ENCODE assay signal across 19 mouse cellular contexts in the genomic region with DNA sequence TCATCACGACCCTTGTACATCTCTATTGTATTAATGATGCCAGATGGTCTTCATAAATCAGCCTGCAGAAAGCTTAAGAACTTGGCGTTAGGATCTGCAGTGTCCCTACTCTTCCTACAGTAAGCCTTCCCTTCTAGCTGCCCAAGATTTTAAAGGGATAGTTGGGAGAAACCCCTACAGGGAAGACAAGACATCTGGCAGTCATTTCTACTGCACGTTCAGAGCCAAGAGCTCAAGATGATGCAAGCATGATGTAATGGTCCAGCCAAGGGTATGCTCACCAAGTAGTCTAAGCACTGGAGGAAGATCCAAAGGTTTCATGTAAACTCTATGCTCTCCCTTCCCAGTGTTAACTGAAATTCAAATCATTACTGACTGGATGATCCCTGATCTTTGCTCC. TPM values are rescaled to one million over a fixed set of nuclear protein-coding genes. Genes with fewer than 3 reads are reported as not detected.
DNase-seq lines count a peak whose midpoint lies in the region; ATAC-seq and TF ChIP-seq lines count a peak whose summit lies in the region.
"Had no signal": no experiment of that assay in that cellular context is flagged by ENCODE, and none has a peak within 500 bp of the region (broad histone marks: within the 10 kb centered on the region; RNA-seq: fewer than 3 reads in every experiment).

No protein-coding gene starts in this region.

- no peak overlapping the region for H3K4me2 ChIP-seq in forebrain, embryonic 13.5 days
- no peak overlapping the region for H3K4me2 ChIP-seq in lung, postnatal 0 days (replicated peaks; ENCODE audit: low read depth, low read length)
- H3K4me2 ChIP-seq: embryonic facial prominence, embryonic 15.5 days; intestine, embryonic 15.5 days had no signal

- no peak for DNase-seq in forebrain, embryonic 10.5 days (ENCODE audit: extremely low spot score, low spot score)
- DNase-seq in lung, postnatal 0 days (ENCODE audit: low spot score), result peak; percentile 16
- no peak for DNase-seq in lung, postnatal 14 days
- peak; percentile 83 for DNase-seq in 3T3-L1 (ENCODE audit: low read depth, low spot score)
- peak; percentile 76 for DNase-seq in NIH3T3 (ENCODE audit: low read depth)
- DNase-seq in layer of hippocampus, postnatal 36 days, result no peak
- DNase-seq: adrenal gland, postnatal 14 days; cerebellum, adult 11-12 months; cerebellum, adult 9-10 months; cerebellum, postnatal 25 days; gastrocnemius, postnatal 36 days; heart, adult 11 months; heart, postnatal 10 days; heart, postnatal 4 days had no signal

- peaks cover 77% of the 10 kb centered on the region for H3K36me3 ChIP-seq in forebrain, embryonic 13.5 days (ENCODE audit: poor library complexity, severe bottlenecking)
- H3K36me3 ChIP-seq in forebrain, embryonic 10.5 days (replicated peaks), result peaks cover 99% of the 10 kb centered on the region
- 0 out of 2 replicates have a peak, but pooled peaks cover 2% of the 10 kb centered on the region for H3K36me3 ChIP-seq in lung, postnatal 0 days (ENCODE audit: insufficient read depth, low read length)
- H3K36me3 ChIP-seq: hindbrain, embryonic 13.5 days had no signal

- no peak for TF ChIP-seq CTCF in lung, postnatal 0 days (IDR thresholded peaks at IDR 0.05)

- no peak overlapping the region for H3K4me3 ChIP-seq in forebrain, embryonic 13.5 days
- no peak overlapping the region for H3K4me3 ChIP-seq in forebrain, embryonic 10.5 days
- H3K4me3 ChIP-seq in lung, postnatal 0 days (ENCODE audit: low read depth, low read length), result no peak overlapping the region
- H3K4me3 ChIP-seq: embryonic facial prominence, embryonic 15.5 days; hindbrain, embryonic 13.5 days; intestine, embryonic 15.5 days had no signal

- H3K27me3 ChIP-seq in forebrain, embryonic 13.5 days, result no peaks in the 10 kb centered on the region
- no peaks in the 10 kb centered on the region for H3K27me3 ChIP-seq in forebrain, embryonic 10.5 days (ENCODE audit: poor library complexity, severe bottlenecking)
- no peaks in the 10 kb centered on the region for H3K27me3 ChIP-seq in lung, postnatal 0 days (replicated peaks; ENCODE audit: insufficient read depth, low read length)
- H3K27me3 ChIP-seq: embryonic facial prominence, embryonic 15.5 days; hindbrain, embryonic 13.5 days; intestine, embryonic 15.5 days had no signal

- H3K9me3 ChIP-seq in forebrain, embryonic 13.5 days (replicated peaks), result no peaks in the 10 kb centered on the region
- no peaks in the 10 kb centered on the region for H3K9me3 ChIP-seq in forebrain, embryonic 10.5 days
- no peaks in the 10 kb centered on the region for H3K9me3 ChIP-seq in lung, postnatal 0 days (ENCODE audit: low read length)
- H3K9me3 ChIP-seq: embryonic facial prominence, embryonic 15.5 days; hindbrain, embryonic 13.5 days; intestine, embryonic 15.5 days had no signal

- H3K4me1 ChIP-seq in forebrain, embryonic 13.5 days, result peaks cover 64% of the 10 kb centered on the region
- H3K4me1 ChIP-seq in forebrain, embryonic 10.5 days, result peaks cover 28% of the 10 kb centered on the region
- no peaks in the 10 kb centered on the region for H3K4me1 ChIP-seq in lung, postnatal 0 days (ENCODE audit: insufficient read depth, low read depth, low read length)
- H3K4me1 ChIP-seq: intestine, embryonic 15.5 days had no signal

- TF ChIP-seq EP300 in lung, postnatal 0 days (IDR thresholded peaks at IDR 0.05), result no peak

- ATAC-seq in forebrain, embryonic 13.5 days, result no peak
- no peak for ATAC-seq in lung, postnatal 0 days
- no peak for ATAC-seq in megakaryocyte, adult 5-6 weeks (ENCODE audit: poor library complexity, severe bottlenecking)
- ATAC-seq: intestine, embryonic 15.5 days had no signal

- peak overlapping the region; percentile 77; the same call in 1 of the 2 replicates for H3K27ac ChIP-seq in forebrain, embryonic 13.5 days
- H3K27ac ChIP-seq in forebrain, embryonic 10.5 days, result no peak overlapping the region
- H3K27ac ChIP-seq in lung, postnatal 0 days (ENCODE audit: low read length), result no peak overlapping the region
- H3K27ac ChIP-seq: embryonic facial prominence, embryonic 15.5 days; hindbrain, embryonic 13.5 days; intestine, embryonic 15.5 days had no signal

- WGBS in forebrain, embryonic 13.5 days, result 74% methylated on average over 3 of the region's 3 CpGs
- WGBS in forebrain, embryonic 10.5 days, result 85% methylated on average over 3 of the region's 3 CpGs
- WGBS in lung, postnatal 0 days, result 58% methylated on average over 3 of the region's 3 CpGs

- no peak overlapping the region for H3K9ac ChIP-seq in forebrain, embryonic 13.5 days
- H3K9ac ChIP-seq in lung, postnatal 0 days (replicated peaks; ENCODE audit: low read depth), result no peak overlapping the region
- H3K9ac ChIP-seq: embryonic facial prominence, embryonic 15.5 days; hindbrain, embryonic 13.5 days; intestine, embryonic 15.5 days had no signal

RNA-seq across cellular contexts. Expression of gene Ccnd2, which starts 19.3 kb away (rescaled TPM):
- polyA plus RNA-seq in forebrain, embryonic 13.5 days (2015; fragmentation: Nextera tagmentation; extraction: Ambion mirVana), result 1,785 and 2,054 TPM in 2 replicates
- 997 and 1,058 TPM in 2 replicates for polyA plus RNA-seq in forebrain, embryonic 10.5 days (2016; fragmentation: Nextera tagmentation; extraction: Ambion mirVana)
- 286 and 310 TPM in 2 replicates for polyA plus RNA-seq in lung, postnatal 0 days (2015; fragmentation: Nextera tagmentation; extraction: Ambion mirVana)
- 7.9 and 19.1 TPM in 2 replicates for total RNA-seq in megakaryocyte, adult 5-6 weeks (2015)
- total RNA-seq in megakaryocyte, adult 5-6 weeks (2017), result 3.6 and 5.4 TPM in 2 replicates
- 100 to 1,000 TPM; 144 to 150 TPM for total RNA-seq in layer of hippocampus, postnatal 36 days (2021)

RNA-seq across cellular contexts. Expression of gene Tigar, which starts 23.4 kb away (rescaled TPM):
- polyA plus RNA-seq in forebrain, embryonic 13.5 days (2015; fragmentation: Nextera tagmentation; extraction: Ambion mirVana), result 6.6 and 7.0 TPM in 2 replicates
- polyA plus RNA-seq in forebrain, embryonic 10.5 days (2016; fragmentation: Nextera tagmentation; extraction: Ambion mirVana), result 7.1 and 7.3 TPM in 2 replicates
- polyA plus RNA-seq in lung, postnatal 0 days (2015; fragmentation: Nextera tagmentation; extraction: Ambion mirVana), result 1.9 and 2.1 TPM in 2 replicates
- total RNA-seq in megakaryocyte, adult 5-6 weeks (2015), result 4.0 and 4.7 TPM in 2 replicates
- total RNA-seq in megakaryocyte, adult 5-6 weeks (2017), result 4.7 and 5.0 TPM in 2 replicates
- 10 to 100 TPM; 27.6 to 31.7 TPM for total RNA-seq in layer of hippocampus, postnatal 36 days (2021)

Comparison
In these comparisons a context has a peak if more than half of its experiments do, and no peak if none do; other contexts are left out.
1. DNase-seq: peak in lung, postnatal 0 days (single experiment), 3T3-L1 (single experiment) and NIH3T3 (single experiment); none in forebrain, embryonic 10.5 days (single experiment), lung, postnatal 14 days (single experiment) and layer of hippocampus, postnatal 36 days (0 of 2).